Mouse (Mus musculus) bone marrow, adult 2 months (tissue): ENCODE results near the gene Nos2.

ENCODE experiments used
- CTCF ChIP-seq: fragments of 200-500 bp; IDR thresholded peaks from 2 replicates; pipeline ENCODE4 v1.5.1; 2011; ENCODE audit warnings: low read length, control low read depth; ENCODE audit not compliant: control insufficient read depth, insufficient read depth
- POLR2A ChIP-seq: fragments of 200-500 bp; IDR thresholded peaks from 2 replicates; pipeline ENCODE4 v1.6.1; 2011; ENCODE audit warnings: low read depth, mild to moderate bottlenecking, control low read depth, low read length, borderline replicate concordance; ENCODE audit not compliant: control insufficient read depth

- TF ChIP-seq POLR2A, result no peak
- TF ChIP-seq CTCF, result no peak
Observed at GRCm38 (mm10) chr11:78920411-78920939, at the start of gene Nos2.
